Mouse (Mus musculus) lung, adult 18-20 months (tissue): ENCODE measurements around the gene Zbtb16.

Experiments
- DNase-seq, 2 experiments: peaks; one replicate each; pipeline ENCODE4 v3.0.0; 2022; ENCODE audit warnings: mixed read lengths in 2 of 2

Gene Zbtb16

DNA sequence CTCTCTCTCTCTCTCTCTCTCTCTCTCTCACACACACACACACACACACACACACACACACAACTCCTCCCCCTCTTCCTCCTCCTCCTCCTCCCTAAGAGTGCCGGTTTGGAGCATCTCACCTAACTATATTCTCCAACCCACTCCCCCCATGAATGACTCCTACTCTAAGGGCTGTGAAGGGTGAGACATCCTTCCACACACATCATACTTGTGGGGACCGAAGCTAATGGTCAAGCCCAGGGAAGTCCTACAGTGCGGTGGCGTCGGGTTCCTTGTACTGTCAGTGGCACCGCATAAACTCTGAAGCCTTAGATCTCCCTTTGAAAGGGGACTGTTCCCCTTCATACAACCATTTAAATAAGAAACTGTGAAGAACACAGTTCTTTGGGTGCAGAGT, 110.9 kb downstream of the Zbtb16 start:
- DNase-seq: no peak

DNA sequence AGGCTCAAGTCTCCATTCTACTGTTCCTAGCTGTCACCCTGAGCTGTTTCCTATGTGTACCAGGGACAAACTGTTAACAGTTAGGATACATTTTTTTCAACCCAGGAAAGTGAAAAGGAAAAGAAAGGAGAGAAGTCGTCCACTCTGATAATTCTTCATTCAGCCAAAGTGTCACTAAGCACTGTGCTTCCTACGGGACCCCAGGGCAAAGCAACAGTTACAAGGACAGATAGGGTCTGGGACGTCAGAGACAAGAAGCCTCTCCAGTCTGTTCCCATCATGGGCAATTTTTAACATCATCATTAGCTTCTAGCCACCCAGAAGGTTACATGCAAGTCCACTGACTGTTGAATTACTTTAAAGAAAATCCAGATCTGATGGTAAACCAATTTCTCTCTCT, 111.3 kb downstream of the Zbtb16 start:
- no peak for DNase-seq

DNA sequence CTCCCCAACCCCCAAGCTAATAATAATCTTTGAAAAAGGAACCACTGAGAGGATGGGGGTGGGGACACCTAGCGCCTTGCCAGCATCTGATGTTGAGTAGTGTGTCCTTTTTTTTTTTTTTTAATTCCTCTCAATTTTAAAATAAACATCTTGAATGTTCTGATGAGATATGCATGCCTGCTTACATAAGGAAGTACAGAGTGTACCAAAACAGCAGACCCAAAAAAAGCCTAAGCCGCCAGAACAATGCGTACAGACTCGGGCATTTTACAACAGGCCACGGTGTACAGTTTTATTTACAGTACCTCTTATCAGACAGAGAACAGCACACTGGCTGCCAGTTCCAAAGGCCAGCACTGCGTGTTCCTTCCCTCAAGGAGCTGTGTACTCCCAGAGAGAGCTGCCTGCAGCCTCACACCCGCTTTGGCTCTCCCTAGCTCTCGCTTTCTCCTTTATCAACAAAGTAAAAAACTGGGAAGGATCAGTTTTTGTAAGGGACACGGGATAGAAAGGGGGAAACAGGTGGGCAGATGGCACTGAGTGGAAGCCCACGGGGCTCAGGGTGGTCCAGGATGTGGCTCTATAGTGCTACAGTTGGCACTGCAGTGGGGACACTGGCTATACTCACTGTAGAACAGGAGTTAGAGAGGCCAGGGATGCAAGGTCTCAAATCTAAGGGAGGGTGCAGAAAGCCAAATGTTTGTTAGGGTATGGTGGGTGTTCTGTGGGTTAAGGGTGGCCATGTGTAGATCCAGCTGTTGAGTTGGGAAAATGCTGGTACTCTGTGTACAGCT, 112.3 kb downstream of the Zbtb16 start:
- peak; percentile 93 to 96 for DNase-seq

DNA sequence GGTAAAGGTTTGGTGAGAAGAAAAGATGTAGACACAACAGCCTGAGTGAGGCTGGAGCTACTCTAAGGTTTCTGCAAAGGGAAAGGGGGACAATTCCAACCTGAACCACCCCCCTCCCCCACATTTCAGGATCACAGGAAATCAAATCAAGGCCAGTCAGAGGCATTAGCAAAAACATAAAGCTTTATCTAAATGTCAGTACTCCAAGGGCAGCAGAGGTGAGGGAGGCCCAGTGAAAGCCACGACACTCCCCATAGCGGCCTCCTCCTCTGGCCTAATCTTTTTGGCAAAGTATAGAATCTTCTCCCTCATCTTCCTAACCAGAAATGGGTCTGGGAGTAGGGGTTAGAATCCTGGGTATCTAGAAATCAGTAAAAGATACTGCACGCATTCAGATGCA, 113.0 kb downstream of the Zbtb16 start:
- DNase-seq: peak in 1 of 2 experiments; percentile 39

DNA sequence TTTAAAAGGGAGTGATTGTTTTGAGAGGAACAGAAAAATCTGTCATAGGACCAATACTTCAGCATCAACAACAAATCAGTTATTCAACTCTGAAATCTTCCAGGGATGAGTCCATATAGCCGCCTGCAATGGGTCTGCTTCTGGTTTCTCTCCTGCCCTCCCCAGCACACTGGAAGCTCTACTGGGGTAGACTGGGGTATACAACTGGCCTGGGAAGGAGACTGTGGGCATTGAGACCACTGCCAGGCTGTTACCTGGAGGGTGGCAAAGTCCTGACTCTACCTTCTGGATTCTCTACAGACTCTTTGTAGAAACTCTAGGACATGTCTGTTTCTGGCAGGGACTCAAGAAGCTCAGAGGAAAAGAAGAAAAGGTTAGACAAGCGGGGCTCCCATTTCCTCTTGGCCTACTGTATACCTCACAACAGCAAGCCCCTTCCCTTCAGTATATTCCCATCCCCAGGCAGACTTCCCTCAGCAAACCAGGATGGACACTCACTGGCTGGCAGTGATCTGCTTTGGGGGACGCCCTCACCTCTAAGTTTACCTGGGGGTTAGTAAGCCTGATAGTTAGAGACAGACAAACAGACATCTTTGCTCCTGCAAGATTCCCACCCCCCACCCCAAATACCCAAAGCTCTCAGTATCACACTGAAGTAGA, 113.6 kb downstream of the Zbtb16 start:
- no peak for DNase-seq

DNA sequence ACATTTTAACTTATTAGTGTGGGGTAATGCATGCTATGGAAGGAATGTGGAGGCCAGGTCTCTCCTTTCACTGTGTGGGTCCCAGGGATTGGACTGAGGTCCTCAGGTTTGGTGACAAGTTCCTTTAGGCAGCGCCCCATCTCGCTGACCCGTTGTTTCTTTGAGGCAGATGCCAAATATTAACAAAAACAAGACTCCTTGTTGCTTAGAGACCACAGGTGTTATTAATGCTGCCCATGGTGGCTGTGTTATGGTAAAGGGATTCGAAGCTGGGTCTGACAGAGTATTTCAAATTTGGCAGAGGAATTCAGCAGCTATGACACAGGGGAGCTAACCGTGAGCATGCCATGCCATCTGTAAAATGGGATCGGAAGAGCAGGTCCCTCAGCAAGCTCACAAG, 114.4 kb downstream of the Zbtb16 start:
- DNase-seq: no peak

DNA sequence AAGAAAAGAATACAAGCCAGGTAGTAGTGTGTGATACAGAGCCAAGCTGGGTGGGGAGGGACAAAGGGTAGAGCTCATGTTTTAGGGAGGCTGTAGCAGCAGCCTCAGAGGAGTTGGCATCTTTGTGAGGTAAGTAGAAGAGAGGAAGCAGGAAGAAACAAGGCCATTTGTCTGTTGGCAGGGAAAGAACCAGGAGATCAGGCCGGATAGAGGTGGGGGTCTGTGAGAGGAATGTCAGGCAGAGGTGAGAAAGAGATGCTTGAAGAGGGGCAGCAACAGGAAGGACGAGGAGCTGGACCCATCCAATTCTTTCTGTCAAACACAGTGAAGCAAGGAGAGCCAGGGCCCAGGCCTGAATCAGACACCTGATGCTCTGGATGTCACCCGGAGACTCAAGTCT, 114.8 kb downstream of the Zbtb16 start:
- no peak for DNase-seq

DNA sequence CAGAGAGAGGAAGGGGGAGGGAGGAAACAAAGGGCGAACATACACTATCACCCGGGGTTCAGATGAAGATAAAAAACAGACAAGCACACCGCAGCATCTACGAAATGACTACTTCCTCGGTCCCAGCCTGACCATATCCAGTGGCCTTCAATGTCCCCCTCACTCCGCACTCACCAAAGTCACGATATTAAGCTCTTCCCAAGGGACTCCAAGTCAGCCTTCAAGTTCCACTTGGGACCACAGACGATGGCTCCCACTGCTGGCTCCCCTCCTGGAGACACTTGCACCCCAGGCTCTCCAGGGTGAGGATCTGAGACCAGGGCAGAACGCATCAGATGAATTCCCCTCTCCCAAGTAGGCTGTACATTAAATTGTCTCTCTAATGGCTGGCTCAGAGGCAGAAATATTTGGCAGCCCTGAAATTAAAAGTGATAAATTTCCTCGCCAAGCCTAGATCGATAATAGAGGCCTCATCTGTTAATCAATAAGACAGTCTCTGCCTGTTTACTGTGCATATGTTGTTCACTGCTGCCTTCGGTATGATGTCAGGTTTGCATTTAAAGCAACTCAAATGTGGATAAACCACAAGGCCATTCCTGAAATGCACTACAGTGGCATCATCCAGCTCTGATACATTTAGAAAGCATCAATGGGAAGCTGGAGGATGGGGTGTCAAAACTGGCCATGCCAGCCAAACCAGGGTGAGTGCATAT, 115.6 kb downstream of the Zbtb16 start:
- no peak for DNase-seq

DNA sequence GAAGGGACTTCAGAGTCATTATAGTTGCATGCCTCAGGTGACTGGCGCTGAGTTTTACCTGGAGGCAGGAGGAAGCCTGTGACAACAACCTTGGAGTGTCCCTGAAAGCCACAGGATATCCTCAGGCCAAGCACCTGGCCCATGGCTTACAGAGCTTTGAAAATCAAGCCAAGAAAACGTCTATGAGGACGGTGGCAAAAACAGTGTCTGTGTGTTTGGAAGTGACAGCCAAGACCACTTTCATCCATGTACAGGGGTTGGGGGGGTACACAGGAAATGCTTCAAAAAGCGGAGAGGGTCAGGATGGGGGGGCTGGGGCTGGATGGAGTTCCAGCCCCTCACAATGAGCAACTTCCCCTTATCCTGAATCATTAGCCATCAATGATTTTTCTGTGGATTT, 116.4 kb downstream of the Zbtb16 start:
- no peak for DNase-seq

DNA sequence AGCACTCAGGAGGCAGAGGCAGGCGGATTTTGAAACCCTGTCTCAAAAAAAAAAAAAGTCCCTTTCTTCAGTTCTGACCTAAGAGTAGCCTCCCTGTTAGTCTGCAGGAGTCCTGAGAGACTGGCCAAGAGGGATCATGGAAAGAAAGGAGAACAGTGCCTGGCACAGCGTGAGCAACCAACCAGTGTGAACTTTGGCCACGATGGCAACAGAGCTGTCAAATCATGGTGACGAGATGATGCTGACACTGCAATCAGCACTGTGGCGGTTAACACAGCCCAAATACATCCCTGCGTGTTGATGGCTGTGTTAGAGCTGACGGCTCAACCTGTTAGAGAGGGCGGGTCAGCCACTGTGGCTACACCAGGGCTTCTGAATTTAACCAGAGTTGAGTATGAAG, 119.5 kb downstream of the Zbtb16 start:
- DNase-seq: no peak

DNA sequence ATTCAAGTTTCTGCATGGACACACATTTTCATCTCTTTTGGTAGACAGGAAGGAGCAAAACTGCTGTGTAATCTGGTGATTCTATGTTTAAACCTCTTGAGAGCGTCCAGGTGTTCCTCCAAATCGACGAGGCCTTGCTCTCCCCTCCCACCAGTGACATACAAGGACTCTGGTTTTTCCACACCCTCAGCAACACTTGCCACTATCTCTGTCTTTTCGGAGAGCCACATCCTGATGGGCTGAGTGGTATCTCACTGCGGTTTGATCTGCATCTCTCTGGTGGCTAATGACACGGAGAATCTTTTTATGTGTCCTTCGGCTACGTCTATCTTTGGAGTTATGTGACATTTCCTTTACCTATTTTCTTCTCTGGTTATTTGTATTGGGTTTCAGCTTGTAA, 121.0 kb downstream of the Zbtb16 start:
- no peak for DNase-seq

DNA sequence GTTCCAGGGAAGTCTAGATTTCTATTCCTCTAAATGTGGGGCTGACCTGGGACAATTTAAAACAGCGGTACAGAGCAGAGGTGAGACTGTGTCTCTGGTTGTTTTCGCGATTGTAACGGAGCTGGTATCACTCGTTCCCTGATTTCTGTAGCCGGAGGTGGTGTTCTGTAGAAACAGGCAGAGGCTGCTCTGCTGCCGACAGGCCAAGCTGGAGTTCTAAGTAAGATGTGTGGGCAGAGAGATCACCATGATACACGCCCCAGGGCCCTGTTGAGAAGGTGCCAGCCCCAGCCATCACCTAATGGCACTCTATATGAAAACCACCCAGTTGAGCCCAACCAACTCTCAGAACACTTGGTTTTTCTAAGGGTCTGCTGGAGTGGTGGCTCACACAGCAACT, 122.2 kb downstream of the Zbtb16 start:
- no peak for DNase-seq

DNA sequence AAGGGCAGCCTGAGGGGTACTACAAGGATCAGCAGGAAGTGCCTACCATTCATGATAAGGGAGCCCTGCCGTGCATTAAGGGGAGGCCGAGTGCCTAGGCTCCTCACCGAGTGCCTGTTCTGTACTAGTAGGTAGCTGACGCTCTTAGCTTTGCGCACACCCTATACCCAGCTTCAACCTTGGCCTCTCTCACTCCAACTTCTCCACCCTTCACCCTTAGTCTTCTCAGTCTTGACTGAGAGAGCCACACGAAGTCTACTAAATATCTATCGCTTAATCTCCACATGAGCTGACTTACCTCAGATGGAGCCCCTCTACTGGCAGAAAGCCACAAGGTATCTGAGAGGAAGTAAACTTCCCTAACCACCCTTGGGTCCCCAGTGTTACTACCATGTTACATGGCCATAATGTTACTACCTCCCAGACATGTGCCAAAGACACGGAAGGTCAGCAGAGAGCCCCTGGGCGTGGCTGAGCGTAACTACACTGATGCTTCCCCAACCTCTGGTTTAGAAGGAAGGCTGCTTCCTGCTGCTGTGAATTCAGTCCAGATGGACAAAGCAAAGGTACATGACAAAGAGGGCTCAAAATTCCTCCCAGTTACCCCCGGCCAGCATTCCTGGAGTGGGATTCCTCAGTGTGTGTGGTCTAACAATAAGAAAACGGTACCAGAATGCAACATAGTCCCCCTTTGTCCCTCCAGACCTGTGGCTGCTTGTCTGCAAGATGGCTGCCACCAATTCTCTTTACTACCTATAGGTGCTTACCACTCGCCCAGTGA, 122.8 kb downstream of the Zbtb16 start:
- no peak for DNase-seq

DNA sequence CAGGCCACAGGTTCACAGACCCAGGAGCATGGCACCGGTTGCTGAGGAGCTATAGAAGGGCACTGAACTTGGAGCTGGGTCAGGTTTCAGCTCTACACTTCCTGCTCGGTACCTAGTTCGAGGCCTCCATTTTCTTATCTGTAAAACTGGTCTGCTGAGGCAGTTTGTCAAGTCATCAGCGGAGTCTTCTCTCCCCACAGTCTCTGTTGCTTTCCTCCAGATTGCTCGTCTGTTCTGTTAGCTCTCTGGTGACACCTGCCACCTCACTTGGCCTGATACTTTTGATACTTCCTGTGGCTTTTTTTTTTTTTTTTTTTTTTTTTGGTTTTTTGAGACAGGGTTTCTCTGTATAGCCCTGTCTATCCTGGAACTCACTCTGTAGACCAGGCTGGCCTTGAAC, 124.2 kb downstream of the Zbtb16 start:
- DNase-seq: no peak

DNA sequence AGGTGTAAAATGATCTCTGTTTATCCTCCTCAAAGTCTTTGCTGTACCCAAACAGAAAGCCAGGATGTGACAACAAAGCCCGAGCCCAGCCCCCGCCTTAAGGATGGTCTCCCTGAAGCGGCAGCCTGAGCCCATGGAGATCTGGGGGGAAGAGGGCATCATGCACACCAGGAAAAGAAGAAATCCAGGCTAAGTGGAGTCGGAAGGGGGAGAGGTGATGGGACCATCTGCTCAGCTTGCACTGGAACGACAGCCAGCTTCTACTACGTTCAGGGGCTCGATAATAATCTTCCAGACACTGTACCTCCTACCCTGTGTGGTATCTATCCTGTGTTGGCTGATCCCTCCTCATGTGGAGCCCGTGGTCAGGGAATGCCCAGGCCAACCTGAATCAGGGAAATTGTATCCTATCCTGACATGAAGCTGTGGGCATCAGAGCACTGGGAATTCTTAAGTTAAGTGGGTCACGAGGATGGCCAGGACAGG, 124.7 kb downstream of the Zbtb16 start:
- DNase-seq: peak in 1 of 2 experiments; percentile 44

DNA sequence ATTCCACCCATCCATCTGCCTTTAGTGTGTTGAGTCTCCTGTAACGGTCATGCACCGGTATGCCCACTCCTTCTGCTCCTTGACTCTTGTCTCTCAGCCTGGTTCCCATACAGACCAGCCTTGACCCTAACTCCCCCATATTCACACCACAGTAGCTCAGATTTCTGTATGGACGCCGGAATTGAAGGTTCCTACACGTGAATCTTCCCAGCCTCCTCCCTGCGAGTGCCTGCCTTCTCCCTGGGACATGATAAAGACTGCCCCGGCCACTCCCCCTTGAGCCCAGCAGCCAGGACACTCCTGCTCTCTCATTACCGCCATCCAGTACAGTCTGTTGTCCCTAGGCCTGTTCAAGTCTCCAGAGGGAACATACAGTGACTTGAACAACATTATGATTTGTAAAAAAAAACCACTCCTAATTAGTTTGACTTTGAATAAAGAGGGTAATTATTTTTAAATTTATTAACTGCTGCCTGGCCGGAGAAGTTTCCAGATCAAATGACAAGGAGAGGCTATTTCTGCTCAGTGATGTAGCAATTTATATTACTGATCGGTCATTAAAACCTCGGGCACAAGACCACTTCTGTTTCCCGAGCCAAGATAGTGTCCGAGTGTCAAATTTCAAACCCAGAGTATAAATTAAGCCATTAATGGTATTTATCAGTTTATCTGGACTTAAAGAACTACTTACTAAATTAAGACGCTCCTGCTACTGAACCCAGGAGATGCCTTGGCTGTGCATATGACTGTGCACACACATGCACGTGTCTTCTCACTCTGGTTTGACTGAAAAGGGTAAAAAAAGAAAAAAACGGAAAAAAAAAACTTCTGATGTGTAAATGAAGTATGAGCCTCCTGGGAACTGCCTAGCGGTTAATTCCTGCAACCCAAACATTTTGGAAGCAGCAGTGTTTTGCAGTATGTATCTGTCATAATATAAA, 125.4 kb downstream of the Zbtb16 start:
- DNase-seq: no peak

DNA sequence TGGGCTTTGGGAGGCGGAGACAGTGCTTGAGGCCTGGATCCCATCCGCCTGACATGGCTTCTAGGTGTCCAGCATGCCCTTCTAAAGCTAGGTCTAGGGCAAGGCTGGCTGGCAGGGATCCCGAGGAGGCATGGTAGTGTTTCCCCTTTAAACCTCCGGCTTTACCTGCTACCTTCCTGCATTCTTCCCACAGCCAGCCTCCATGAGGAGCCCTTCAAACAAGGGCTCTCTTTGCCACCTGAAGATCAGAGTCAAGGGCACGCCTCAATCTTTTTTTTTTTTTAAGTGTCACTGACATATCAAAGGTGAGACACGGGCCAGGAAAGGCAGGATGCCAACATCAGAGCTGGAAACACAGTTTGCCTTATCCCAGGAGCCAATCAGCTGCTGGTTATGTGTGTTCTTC, 128.2 kb downstream of the Zbtb16 start:
- DNase-seq: peak; percentile 82 to 87

DNA sequence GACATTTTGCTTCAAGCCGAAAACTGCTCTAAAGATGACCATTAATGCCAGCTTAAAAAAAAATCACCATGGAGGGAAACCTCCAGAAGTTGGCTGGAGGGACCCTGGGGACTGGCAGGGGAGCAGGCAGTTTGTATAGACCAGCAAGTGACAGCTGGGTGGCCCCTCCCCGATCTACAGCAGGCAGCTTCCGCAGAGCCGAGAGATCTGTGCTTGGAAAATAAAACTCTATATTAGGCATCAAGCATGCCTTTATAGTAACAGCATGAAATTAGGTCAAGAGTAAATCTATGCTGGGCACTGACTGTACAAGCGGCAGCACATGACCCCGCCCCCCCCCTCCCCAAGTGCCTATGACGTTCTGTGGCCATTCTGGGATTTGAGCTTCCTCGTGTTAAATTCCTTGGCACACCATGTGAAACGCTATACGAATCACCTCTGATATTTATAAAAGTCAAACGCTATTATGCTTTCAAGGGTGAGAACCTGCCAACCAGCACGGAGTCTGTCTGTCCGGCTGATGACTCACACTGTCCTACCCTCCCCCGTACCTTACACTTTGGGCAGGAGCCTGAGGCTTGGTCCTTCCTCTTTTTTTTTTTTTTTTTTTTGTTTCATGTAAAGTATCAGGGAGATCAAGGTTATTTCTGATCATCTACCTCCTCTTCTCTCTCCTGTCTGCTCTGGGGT, 128.7 kb downstream of the Zbtb16 start:
- DNase-seq: peak; percentile 55 to 78

DNA sequence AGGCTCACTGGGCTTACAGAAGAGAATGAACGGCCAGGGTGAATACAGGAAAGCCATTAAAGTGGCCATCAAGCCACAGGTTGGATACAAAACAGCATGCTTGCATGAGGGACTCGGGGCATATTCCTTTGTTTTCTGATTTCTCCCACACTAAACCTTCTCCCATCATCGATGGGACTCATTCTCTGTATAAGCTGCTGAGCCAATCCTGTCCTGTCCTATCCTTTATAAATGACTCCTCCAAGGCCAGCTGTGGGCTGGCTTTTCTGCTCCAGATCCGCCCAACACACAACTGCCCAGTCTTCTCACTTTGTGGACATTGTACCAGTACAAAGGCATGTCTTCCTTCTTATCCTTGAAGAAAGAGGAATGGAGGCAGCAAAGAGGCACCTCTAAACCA, 134.7 kb downstream of the Zbtb16 start:
- no peak for DNase-seq

DNA sequence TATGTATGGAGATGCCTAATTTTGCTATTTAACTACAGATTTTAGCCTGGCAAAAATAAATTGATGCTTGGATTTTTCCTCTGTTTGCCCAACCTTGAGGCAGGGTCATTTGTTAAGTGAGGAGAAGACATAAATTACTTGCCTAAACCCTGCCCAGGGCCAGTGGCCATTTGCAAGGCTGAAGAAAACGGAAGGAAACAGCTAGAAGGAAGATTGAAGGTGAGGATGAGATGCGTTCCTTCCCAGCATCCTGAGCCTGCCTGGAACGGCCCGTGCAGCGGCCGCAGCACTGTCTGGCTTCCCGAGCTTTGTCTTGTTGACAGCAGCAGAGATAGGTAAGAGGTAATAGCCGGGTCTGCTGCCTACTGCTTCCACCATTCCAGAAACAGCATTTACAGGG, 135.2 kb downstream of the Zbtb16 start:
- DNase-seq: no peak

DNA sequence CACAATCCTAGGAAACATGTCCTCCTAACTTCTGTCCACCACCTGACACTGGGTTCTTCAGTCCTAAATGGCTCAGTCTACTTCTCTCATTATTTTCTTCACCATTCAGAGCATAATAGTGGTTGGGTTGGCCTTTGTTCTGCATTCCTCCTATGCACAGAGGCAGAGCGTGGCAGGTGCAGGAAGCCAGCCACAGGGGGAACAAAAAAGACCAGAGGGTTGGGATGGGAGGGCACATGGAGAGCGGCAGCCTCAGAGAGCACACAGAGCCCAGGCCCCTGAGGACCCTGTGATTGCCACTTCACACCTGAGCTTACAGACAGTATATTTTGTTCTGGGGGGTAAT, 138.6 kb downstream of the Zbtb16 start:
- DNase-seq: no peak
